Mouse (Mus musculus): ENCODE measurements around the gene Eif4e1b. TPM values are rescaled to one million over a fixed set of nuclear protein-coding genes. Genes with fewer than 3 reads are reported as not detected.

The Eif4e1b gene
- polyA plus RNA-seq, 1 experiment: not detected

- TF ChIP-seq CTCF (IDR thresholded peaks at IDR 0.05; ENCODE audit: insufficient read depth, low read length) (no peak), POLR2A (IDR thresholded peaks at IDR 0.05; ENCODE audit: borderline replicate concordance, extremely low read depth, low read depth, low read length) (no peak)
- Histone ChIP-seq H3K4me3 (replicated peaks; ENCODE audit: extremely low read depth, low read depth, low read length) (no peak within 1 kb of the TSS), H3K4me1 (ENCODE audit: control insufficient read depth, insufficient read depth, low read length) (no peaks in the 10 kb centered on the region)
- 5% methylated on average over 29 of the region's 29 CpGs for WGBS
- DNase-seq: no peak
These were observed 33.9 kb upstream of the Eif4e1b start, which contains the start of gene Gprin1 for GRCm38 (mm10) chr13:54749864-54750411. TSS of gene Gprin1 (minus strand) at chr13:54749874.

GRCm38 (mm10) chr13:54750699-54751098, 33.1 kb upstream of the Eif4e1b start:
- Histone ChIP-seq H3K4me1 (ENCODE audit: control insufficient read depth, insufficient read depth, low read length) (no peaks in the 10 kb centered on the region), H3K4me3 (replicated peaks; ENCODE audit: extremely low read depth, low read depth, low read length) (no peak overlapping the region)
- TF ChIP-seq POLR2A (IDR thresholded peaks at IDR 0.05; ENCODE audit: borderline replicate concordance, extremely low read depth, low read depth, low read length) (no peak), CTCF (IDR thresholded peaks at IDR 0.05; ENCODE audit: insufficient read depth, low read length) (no peak)
- no peak for DNase-seq
- 4% methylated on average over 8 of the region's 8 CpGs for WGBS

GRCm38 (mm10) chr13:54752656-54753055, 31.1 kb upstream of the Eif4e1b start:
- TF ChIP-seq CTCF (IDR thresholded peaks at IDR 0.05; ENCODE audit: insufficient read depth, low read length) (no peak), POLR2A (IDR thresholded peaks at IDR 0.05; ENCODE audit: borderline replicate concordance, extremely low read depth, low read depth, low read length) (no peak)
- H3K4me1 ChIP-seq (ENCODE audit: control insufficient read depth, insufficient read depth, low read length): no peaks in the 10 kb centered on the region
- WGBS: 71% methylated on average over 10 of the region's 10 CpGs
- H3K4me3 ChIP-seq (replicated peaks; ENCODE audit: extremely low read depth, low read depth, low read length): no peak overlapping the region
- no peak for DNase-seq

GRCm38 (mm10) chr13:54753733-54754132, 30.1 kb upstream of the Eif4e1b start:
- TF ChIP-seq CTCF (IDR thresholded peaks at IDR 0.05; ENCODE audit: insufficient read depth, low read length): no peak
- no peak for TF ChIP-seq POLR2A (IDR thresholded peaks at IDR 0.05; ENCODE audit: borderline replicate concordance, extremely low read depth, low read depth, low read length)
- 0 out of 2 replicates have a peak, but pooled peaks cover 3% of the 10 kb centered on the region for H3K4me1 ChIP-seq (ENCODE audit: control insufficient read depth, insufficient read depth, low read length)
- WGBS: 45% methylated on average over 6 of the region's 6 CpGs
- H3K4me3 ChIP-seq (replicated peaks; ENCODE audit: extremely low read depth, low read depth, low read length): no peak overlapping the region
- no peak for DNase-seq

- WGBS: 36% methylated on average over 12 of the region's 12 CpGs
These were observed 29.4 kb upstream of the Eif4e1b start for GRCm38 (mm10) chr13:54754169-54755080.

GRCm38 (mm10) chr13:54755201-54755830, 28.5 kb upstream of the Eif4e1b start:
- WGBS: 15% methylated on average over 9 of the region's 9 CpGs

More at GRCm38 (mm10) chr13:54754169-54755080, 29.4 kb upstream of the Eif4e1b start:
- TF ChIP-seq POLR2A (IDR thresholded peaks at IDR 0.05; ENCODE audit: borderline replicate concordance, extremely low read depth, low read depth, low read length): no peak
- no peak for TF ChIP-seq CTCF (IDR thresholded peaks at IDR 0.05; ENCODE audit: insufficient read depth, low read length)
- H3K4me1 ChIP-seq (ENCODE audit: control insufficient read depth, insufficient read depth, low read length): 0 out of 2 replicates have a peak, but pooled peaks cover 3% of the 10 kb centered on the region
- no peak overlapping the region for H3K4me3 ChIP-seq (replicated peaks; ENCODE audit: extremely low read depth, low read depth, low read length)
- DNase-seq: no peak

GRCm38 (mm10) chr13:54756156-54756712, 27.6 kb upstream of the Eif4e1b start:
- WGBS: 85% methylated on average over 8 of the region's 8 CpGs
- no peak for DNase-seq
- TF ChIP-seq POLR2A (IDR thresholded peaks at IDR 0.05; ENCODE audit: borderline replicate concordance, extremely low read depth, low read depth, low read length): no peak
- TF ChIP-seq CTCF (IDR thresholded peaks at IDR 0.05; ENCODE audit: insufficient read depth, low read length): no peak
- no peak overlapping the region for H3K4me3 ChIP-seq (replicated peaks; ENCODE audit: extremely low read depth, low read depth, low read length)
- H3K4me1 ChIP-seq (ENCODE audit: control insufficient read depth, insufficient read depth, low read length): 0 out of 2 replicates have a peak, but pooled peaks cover 3% of the 10 kb centered on the region

More at GRCm38 (mm10) chr13:54755201-54755830, 28.5 kb upstream of the Eif4e1b start:
- DNase-seq: no peak
- TF ChIP-seq CTCF (IDR thresholded peaks at IDR 0.05; ENCODE audit: insufficient read depth, low read length) (no peak), POLR2A (IDR thresholded peaks at IDR 0.05; ENCODE audit: borderline replicate concordance, extremely low read depth, low read depth, low read length) (no peak)
- Histone ChIP-seq H3K4me3 (replicated peaks; ENCODE audit: extremely low read depth, low read depth, low read length) (no peak overlapping the region), H3K4me1 (ENCODE audit: control insufficient read depth, insufficient read depth, low read length) (0 out of 2 replicates have a peak, but pooled peaks cover 3% of the 10 kb centered on the region)

- Histone ChIP-seq H3K4me3 (replicated peaks; ENCODE audit: extremely low read depth, low read depth, low read length) (no peak overlapping the region), H3K4me1 (ENCODE audit: control insufficient read depth, insufficient read depth, low read length) (0 out of 2 replicates have a peak, but pooled peaks cover 3% of the 10 kb centered on the region)
- no peak for DNase-seq
- 43% methylated on average over 10 of the region's 10 CpGs for WGBS
- TF ChIP-seq POLR2A (IDR thresholded peaks at IDR 0.05; ENCODE audit: borderline replicate concordance, extremely low read depth, low read depth, low read length) (no peak), CTCF (IDR thresholded peaks at IDR 0.05; ENCODE audit: insufficient read depth, low read length) (no peak)
These were observed 26.5 kb upstream of the Eif4e1b start for GRCm38 (mm10) chr13:54757093-54757830.
